Mouse (Mus musculus): ENCODE results near the gene Tifab. TPM values are rescaled to one million over a fixed set of nuclear protein-coding genes. Genes with fewer than 3 reads are reported as not detected.

Gene Tifab
- polyA plus RNA-seq, 1 experiment from 2014 or later: 1.7 TPM

GRCm38 (mm10) chr13:56132941-56133340 is 45.7 kb downstream of the Tifab start:
- 74% methylated on average over 7 of the region's 7 CpGs for whole genome bisulfite sequencing
- no peak overlapping the region for H3K27ac ChIP-seq
- H3K4me1 ChIP-seq: peaks cover 51% of the 10 kb centered on the region
- H3K4me2 ChIP-seq (replicated peaks): peak overlapping the region; percentile 89
- no peaks in the 10 kb centered on the region for H3K9me3 ChIP-seq
- H3K36me3 ChIP-seq: peaks cover 33% of the 10 kb centered on the region
- no peaks in the 10 kb centered on the region for H3K27me3 ChIP-seq
- ATAC-seq (ENCODE audit: low FRiP score, low read depth): no peak
- H3K9ac ChIP-seq: peak overlapping the region; percentile 48
- H3K4me3 ChIP-seq: peak overlapping the region; percentile 97

DNA sequence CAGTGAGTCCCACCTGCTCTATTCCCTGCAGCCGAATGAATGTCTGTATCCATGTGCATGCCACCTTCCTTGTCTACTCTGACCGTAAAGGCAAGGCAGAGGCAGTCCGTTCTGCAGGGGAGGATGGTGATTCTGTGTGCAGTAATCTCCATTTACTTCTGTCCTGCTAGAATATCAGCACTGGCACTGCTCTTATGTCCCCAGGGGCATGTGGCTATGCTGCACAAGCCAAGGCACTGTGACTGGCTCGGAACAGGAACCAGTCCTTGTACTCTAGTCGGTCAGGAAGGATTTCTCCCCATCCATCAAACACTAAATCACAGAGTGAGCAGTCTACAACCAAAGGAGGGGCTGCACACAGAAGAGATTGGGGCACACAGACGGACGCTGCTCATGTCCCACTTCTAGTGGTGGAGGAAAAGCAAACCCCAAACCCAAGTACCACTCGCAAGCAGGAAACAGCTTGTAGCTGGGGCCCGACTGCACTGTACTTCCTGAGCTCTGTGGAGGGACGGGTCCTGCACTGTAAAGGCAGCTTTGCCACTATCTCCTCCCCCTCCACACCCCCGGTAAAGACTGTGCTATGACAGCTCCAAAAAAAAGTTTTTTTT is 46.3 kb downstream of the Tifab start:
- H3K36me3 ChIP-seq: peaks cover 38% of the 10 kb centered on the region
- no peak overlapping the region for H3K4me3 ChIP-seq
- peak overlapping the region; percentile 48 for H3K9ac ChIP-seq
- H3K27me3 ChIP-seq: no peaks in the 10 kb centered on the region
- no peak overlapping the region for H3K27ac ChIP-seq
- no peaks in the 10 kb centered on the region for H3K9me3 ChIP-seq
- 60% methylated on average over 11 of the region's 11 CpGs for WGBS
- peaks cover 51% of the 10 kb centered on the region for H3K4me1 ChIP-seq
- ATAC-seq (ENCODE audit: low FRiP score, low read depth): no peak
- peak overlapping the region; percentile 89 for H3K4me2 ChIP-seq (replicated peaks)

DNA sequence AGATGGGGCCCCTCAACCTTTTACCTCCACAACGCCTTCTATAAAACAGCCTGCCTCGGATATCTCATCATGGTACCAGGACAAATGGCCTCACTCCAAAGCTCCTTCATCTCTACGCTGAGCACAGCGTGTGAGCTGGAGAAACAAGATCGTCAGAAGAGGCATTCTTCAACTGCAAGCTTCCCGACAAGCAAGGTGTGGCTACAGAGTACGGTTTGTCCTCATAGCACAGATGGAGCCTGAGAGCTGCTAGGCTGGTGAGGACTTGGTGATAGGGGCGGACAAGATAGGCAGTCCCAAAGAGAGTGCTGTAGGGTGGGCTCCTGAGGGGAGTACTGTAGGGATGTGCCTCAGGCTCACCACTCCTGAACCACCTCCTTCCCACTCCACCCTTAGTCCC is 48.1 kb downstream of the Tifab start:
- Histone ChIP-seq H3K27me3 (no peaks in the 10 kb centered on the region), H3K4me1 (peaks cover 41% of the 10 kb centered on the region), H3K36me3 (peaks cover 57% of the 10 kb centered on the region), H3K9ac (no peak overlapping the region), H3K4me3 (no peak overlapping the region), H3K9me3 (no peaks in the 10 kb centered on the region), H3K4me2 (replicated peaks) (no peak overlapping the region), H3K27ac (no peak overlapping the region)
- ATAC-seq (ENCODE audit: low FRiP score, low read depth): no peak
- WGBS: 66% methylated on average over 8 of the region's 8 CpGs

DNA sequence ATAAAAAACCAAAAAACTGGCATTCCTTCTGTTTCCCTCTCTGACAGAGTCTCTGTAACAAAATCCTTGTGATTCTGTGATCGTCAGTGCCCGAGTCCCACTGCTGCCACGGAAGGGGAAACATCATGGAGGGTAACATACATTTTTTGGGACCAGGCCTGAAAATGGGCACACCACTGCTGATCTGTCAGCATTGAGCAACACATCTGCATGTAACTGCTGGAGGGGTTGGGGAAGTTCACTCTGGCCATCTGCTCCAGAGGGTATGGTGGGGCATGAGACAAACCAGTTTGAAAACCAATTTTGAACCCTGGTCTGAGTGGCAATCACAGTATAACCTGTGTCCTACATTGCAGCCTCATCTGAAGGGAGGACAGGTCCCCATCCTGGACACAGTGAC is 49.1 kb downstream of the Tifab start:
- 96% methylated on average over 3 of the region's 3 CpGs for WGBS
- Histone ChIP-seq H3K4me3 (no peak overlapping the region), H3K4me2 (replicated peaks) (no peak overlapping the region), H3K27ac (no peak overlapping the region), H3K9me3 (no peaks in the 10 kb centered on the region), H3K9ac (no peak overlapping the region), H3K4me1 (peaks cover 40% of the 10 kb centered on the region), H3K36me3 (peaks cover 67% of the 10 kb centered on the region), H3K27me3 (no peaks in the 10 kb centered on the region)
- no peak for ATAC-seq (ENCODE audit: low FRiP score, low read depth)

GRCm38 (mm10) chr13:56129014-56129413 is 49.7 kb downstream of the Tifab start:
- Histone ChIP-seq H3K4me1 (peaks cover 35% of the 10 kb centered on the region), H3K27me3 (no peaks in the 10 kb centered on the region), H3K27ac (no peak overlapping the region), H3K9ac (no peak overlapping the region), H3K9me3 (no peaks in the 10 kb centered on the region), H3K4me2 (replicated peaks) (no peak overlapping the region), H3K4me3 (no peak overlapping the region), H3K36me3 (peaks cover 73% of the 10 kb centered on the region)
- 88% methylated on average over 4 of the region's 4 CpGs for WGBS
- ATAC-seq (ENCODE audit: low FRiP score, low read depth): no peak

DNA sequence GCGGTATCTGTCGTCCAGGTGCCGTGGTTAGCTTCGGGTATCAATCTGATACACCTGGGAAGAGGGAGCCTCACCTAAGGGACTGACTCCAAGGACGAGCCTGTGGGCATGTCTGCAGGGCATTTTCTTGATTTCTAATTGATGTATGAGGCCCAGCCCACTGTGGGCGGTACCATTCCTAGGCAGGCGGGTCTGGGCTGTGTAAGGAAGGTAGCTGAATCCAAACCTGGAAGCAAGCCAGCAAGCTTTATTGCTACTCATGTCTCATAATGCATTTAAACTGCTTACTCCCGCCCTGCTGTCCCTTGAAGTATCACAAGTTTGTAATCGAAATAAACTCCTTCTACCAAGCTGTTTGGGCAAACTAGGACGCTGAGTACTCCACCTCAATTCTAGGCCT is 53.1 kb downstream of the Tifab start:
- no peak for ATAC-seq (ENCODE audit: low FRiP score, low read depth)

More for the DNA sequence above, 53.1 kb downstream of the Tifab start:
- Histone ChIP-seq H3K4me1 (peaks cover 6% of the 10 kb centered on the region; the same call in 1 of the 2 replicates), H3K9me3 (no peaks in the 10 kb centered on the region), H3K27me3 (no peaks in the 10 kb centered on the region), H3K36me3 (peaks cover 90% of the 10 kb centered on the region), H3K4me2 (replicated peaks) (no peak overlapping the region), H3K27ac (no peak overlapping the region), H3K4me3 (no peak overlapping the region), H3K9ac (no peak overlapping the region)
- 82% methylated on average over 10 of the region's 10 CpGs for WGBS

Other genes with a start within 250 kb of the Tifab start
- gene H2afy, start 42.5 kb downstream of the Tifab start, polyA plus RNA-seq (2015; fragmentation: Nextera tagmentation; extraction: Ambion mirVana): 422 and 433 TPM in 2 replicates
- not detected in 2 replicates for gene Neurog1, start 73.3 kb upstream of the Tifab start, polyA plus RNA-seq (2015; fragmentation: Nextera tagmentation; extraction: Ambion mirVana)
- gene Cxcl14, start 117.7 kb upstream of the Tifab start, polyA plus RNA-seq (2015; fragmentation: Nextera tagmentation; extraction: Ambion mirVana): 497 and 573 TPM in 2 replicates
- 0.10 and 0.13 TPM in 2 replicates for gene Gm3045, start 247.7 kb upstream of the Tifab start, polyA plus RNA-seq (2015; fragmentation: Nextera tagmentation; extraction: Ambion mirVana)

All from limb, embryonic 13.5 days (tissue).